ENCODE assay signal across 8 mouse cellular contexts in genomic region chr2:166574934-166575333, GRCm38 (mm10).
DNase-seq lines count a peak whose midpoint lies in the region; ATAC-seq and TF ChIP-seq lines count a peak whose summit lies in the region.

No protein-coding gene starts in this region.

- intact Hi-C loops in heart, adult 2 months (cut with DNase I), result no loop called here
- intact Hi-C loops in heart, postnatal 25 days (cut with DNase I), result no loop called here

- H3K4me1 ChIP-seq in heart, adult 2 months (ENCODE audit: control insufficient read depth, insufficient read depth, low read length), result no peaks in the 10 kb centered on the region

- H3K36me3 ChIP-seq in heart, adult 2 months (ENCODE audit: control insufficient read depth, insufficient read depth, low read length), result no peaks in the 10 kb centered on the region

- no peak overlapping the region for H3K27ac ChIP-seq in heart, adult 2 months

- TF ChIP-seq POLR2A in heart, adult 2 months (IDR thresholded peaks at IDR 0.05; ENCODE audit: insufficient read depth, low read depth, low read length), result no peak

- TF ChIP-seq CTCF in heart, adult 2 months (IDR thresholded peaks at IDR 0.05), result peak; percentile 93

- H3K27me3 ChIP-seq in heart, adult 2 months (ENCODE audit: control insufficient read depth, insufficient read depth, low read length), result no peaks in the 10 kb centered on the region

- ATAC-seq in megakaryocyte, adult 5-6 weeks (ENCODE audit: poor library complexity, severe bottlenecking), result peak; percentile 76

- TF ChIP-seq EP300 in heart, adult 2 months (IDR thresholded peaks at IDR 0.05; ENCODE audit: insufficient read depth, low read depth, low read length), result no peak

- no peak overlapping the region for H3K9ac ChIP-seq in heart, adult 2 months (ENCODE audit: low read depth, low read length)

- no peak overlapping the region for H3K4me3 ChIP-seq in heart, adult 2 months

- WGBS in heart, adult 2 months, result 34% methylated on average over 7 of the region's 7 CpGs

- no peaks in the 10 kb centered on the region for H3K79me2 ChIP-seq in heart, adult 2 months (replicated peaks; ENCODE audit: control insufficient read depth, insufficient read depth, low read length)

- peak; percentile 44 to 74 for DNase-seq in heart, adult 2 months
- DNase-seq in heart, postnatal 25 days (ENCODE audit: low spot score), result no peak
- peak; percentile 70 for DNase-seq in adrenal gland, adult 2 months
- DNase-seq in embryo, embryonic 10 days (ENCODE audit: low spot score), result peak; percentile 77
- peak; percentile 65 to 75 for DNase-seq in gastrocnemius, postnatal 4 days (ENCODE audit: low spot score in 2 of 2)
- DNase-seq in kidney, postnatal 4 days, result peak; percentile 83 to 85
- peak; percentile 61 to 63 for DNase-seq in right cerebral cortex, postnatal 10 days (ENCODE audit: low spot score in 2 of 2)
